Mouse (Mus musculus): ENCODE results near the gene Fastkd1.
"Not testable (repeated sequence)": the region's sequence is repeated elsewhere in the genome, so short reads cannot be mapped to it uniquely, and the experiment has no call there.

The Fastkd1 gene

GRCm38 (mm10) chr2:69673723-69674122 is 39.6 kb downstream of the Fastkd1 start:
- no peak for DNase-seq (ENCODE audit: low read depth, low spot score)

- no peak for DNase-seq (ENCODE audit: low read depth, low spot score)
Measured at GRCm38 (mm10) chr2:69669853-69670252, 43.5 kb downstream of the Fastkd1 start, which contains the start of gene Klhl41. TSS of gene Klhl41 (plus strand) at chr2:69670120.

GRCm38 (mm10) chr2:69668414-69668813 is 44.9 kb downstream of the Fastkd1 start:
- no peak for DNase-seq (ENCODE audit: low read depth, low spot score)

GRCm38 (mm10) chr2:69667656-69668055 is 45.7 kb downstream of the Fastkd1 start:
- DNase-seq (ENCODE audit: low read depth, low spot score): no peak

DNA sequence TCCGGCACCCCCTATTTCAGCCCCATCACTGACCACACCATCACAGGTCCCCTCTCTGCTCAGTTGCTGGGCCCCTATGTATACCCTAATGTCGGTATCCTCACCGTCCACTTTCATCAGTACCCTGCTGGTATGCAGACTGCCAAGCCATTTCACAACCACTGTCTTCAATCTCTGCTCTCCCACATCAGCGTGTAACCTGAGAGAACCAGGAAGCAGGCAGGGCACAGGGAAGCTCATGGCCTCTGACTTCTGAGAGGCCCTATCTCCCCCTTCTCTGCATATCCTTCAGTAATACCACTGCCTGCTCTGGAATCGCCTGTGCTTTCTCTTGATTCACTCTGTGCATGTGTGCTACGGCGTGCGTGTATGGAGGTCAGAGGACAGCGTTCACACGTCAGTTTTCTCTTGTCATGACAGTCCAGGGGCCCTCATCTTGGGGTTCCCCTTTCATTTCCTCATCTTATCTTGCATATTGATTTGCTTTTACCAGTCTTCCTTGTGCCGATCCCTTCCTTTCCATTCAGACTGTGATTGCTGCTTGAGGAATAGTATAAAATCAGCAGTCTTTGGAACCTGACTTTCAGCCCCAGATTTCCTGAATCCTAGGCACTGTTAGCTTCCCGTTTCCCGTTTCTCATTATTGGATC is 49.4 kb downstream of the Fastkd1 start:
- no peak for DNase-seq (ENCODE audit: low read depth, low spot score)

DNA sequence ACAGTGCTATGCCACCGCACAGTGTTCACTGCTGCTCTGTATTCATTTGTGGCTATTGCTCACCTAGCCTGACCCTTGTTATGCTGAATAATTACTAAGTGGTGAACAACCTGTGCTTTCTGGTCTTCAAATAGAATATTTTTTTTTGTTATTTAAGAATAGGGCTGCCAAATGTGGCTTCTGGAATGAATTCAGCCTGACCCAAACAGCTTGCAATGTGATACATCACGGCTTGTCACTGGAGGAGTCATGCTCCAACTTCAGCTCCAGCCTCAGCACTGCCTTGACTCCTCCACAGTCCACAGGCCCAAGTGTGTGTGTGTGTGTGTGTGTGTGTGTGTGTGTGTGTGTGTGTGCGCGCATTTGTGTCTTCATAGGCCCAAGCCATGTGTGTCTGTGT is 54.0 kb downstream of the Fastkd1 start:
- DNase-seq (ENCODE audit: low read depth, low spot score): no peak

GRCm38 (mm10) chr2:69649716-69650115 is 63.6 kb downstream of the Fastkd1 start:
- no peak for DNase-seq (ENCODE audit: low read depth, low spot score)

DNA sequence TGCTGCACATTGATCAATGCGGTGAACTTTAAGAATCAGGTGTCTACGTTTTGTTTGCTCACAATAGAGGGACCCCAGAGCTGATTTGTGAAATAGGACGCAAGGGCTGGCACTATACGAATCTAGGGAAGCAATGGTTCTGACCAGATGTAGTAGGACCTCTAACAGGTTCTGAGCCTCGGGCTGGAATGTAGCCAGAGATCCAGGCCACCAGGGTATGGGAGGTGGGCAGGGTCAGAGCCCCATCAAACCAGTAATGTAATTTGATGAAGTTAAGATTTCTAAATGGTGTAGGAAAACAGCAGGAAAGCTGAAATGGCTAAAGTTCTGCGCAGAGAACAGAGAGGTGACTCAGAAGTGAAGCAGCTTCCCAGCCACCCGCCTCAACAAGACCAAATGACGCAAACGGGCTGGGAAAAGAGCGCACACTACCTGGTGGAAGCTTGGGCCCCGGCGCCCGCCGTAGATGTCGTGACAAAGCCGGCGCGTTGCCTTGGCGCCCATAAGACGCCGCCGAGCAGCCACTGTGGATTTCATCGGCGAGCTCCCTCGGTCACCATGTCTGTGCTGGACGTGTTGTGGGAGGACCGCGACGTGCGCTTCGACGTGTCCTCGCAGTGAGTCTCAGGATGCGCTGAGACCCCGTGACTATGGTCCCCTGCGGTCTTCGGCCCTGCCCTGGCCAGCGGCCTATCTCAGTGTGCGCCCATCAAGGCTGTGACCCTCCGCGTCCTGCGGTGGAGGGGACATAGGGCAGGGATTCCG is 66.4 kb downstream of the Fastkd1 start, which contains the start of gene Bbs5:
Bbs5 (plus strand) TSS at position 446 of the 765 bp plus-strand sequence.
- DNase-seq (ENCODE audit: low read depth, low spot score): peak; percentile 95

- no peak for DNase-seq (ENCODE audit: low read depth, low spot score)
Measured at GRCm38 (mm10) chr2:69644968-69645617, 68.2 kb downstream of the Fastkd1 start.

- no peak for DNase-seq (ENCODE audit: low read depth, low spot score)
Measured at GRCm38 (mm10) chr2:69640100-69640499, 73.2 kb downstream of the Fastkd1 start.

DNA sequence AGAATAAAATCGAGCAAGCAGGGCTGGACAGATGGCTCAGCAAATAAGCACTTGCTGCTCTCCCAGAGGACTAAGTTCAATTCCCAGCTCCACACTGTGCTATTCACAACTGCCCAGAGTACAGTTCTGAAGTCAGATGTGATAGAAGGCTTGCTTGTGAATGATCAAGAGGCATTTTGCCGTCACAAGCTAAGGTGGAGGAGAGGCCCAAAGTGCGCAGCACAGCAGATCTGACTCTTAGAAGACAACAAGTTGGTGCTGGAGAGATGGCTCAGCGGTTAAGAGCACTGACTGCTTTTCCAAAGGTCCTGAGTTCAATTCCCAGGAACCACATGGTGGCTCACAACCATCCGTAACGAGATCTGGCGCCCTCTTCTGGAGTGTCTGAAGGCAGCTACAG is 75.3 kb downstream of the Fastkd1 start:
- DNase-seq (ENCODE audit: low read depth, low spot score): not testable (repeated sequence)
